Mouse (Mus musculus) stomach, postnatal 0 days (tissue): ENCODE results near the gene Afap1.
A peak's percentile ranks its signal among the peaks of the same experiment; 100 is the strongest.

ENCODE experiments used
- CTCF ChIP-seq: IDR thresholded peaks from 2 replicates; pipeline ENCODE4 v1.5.1; 2016; ENCODE audit warnings: antibody characterized with exemption, low read depth, mild to moderate bottlenecking, moderate library complexity
- EP300 ChIP-seq: optimal IDR thresholded peaks from 2 replicates; pipeline ENCODE3; 2016; ENCODE audit warnings: antibody characterized with exemption

GRCm38 (mm10) chr5:35981976-35982375 lies 88.9 kb downstream of the Afap1 start:
- TF ChIP-seq EP300 (no peak), CTCF (peak; percentile 97)
